Mouse (Mus musculus) gastrocnemius, postnatal 25 days (tissue): ENCODE data around the gene Pcdh15. TPM values are rescaled to one million over a fixed set of nuclear protein-coding genes. Genes with fewer than 3 reads are reported as not detected.

Experiments
- DNase-seq: peaks from one replicate; pipeline ENCODE4 v3.0.0; 2022
- total RNA-seq, 2 experiments: library from RNA; stranded (reverse); gene quantifications; 1 replicate in 1 of 2; 2 replicates in 1 of 2; pipeline ENCODE4 v1.2.3; 2021

Pcdh15 gene
- total RNA-seq, 2 experiments from 2014 or later, result 0.08 to 0.26 TPM

GRCm38 (mm10) chr10:74579924-74580323 lies 1480.8 kb downstream of the Pcdh15 start:
- no peak for DNase-seq

- no peak for DNase-seq
Observed at GRCm38 (mm10) chr10:74591799-74592198, 1492.7 kb downstream of the Pcdh15 start.

GRCm38 (mm10) chr10:74607683-74608082 lies 1508.5 kb downstream of the Pcdh15 start:
- DNase-seq, result no peak

- DNase-seq, result no peak
Observed at GRCm38 (mm10) chr10:74621837-74622236, 1522.7 kb downstream of the Pcdh15 start.

- no peak for DNase-seq
Observed at GRCm38 (mm10) chr10:74625715-74626114, 1526.6 kb downstream of the Pcdh15 start.

GRCm38 (mm10) chr10:74626596-74626995 lies 1527.5 kb downstream of the Pcdh15 start:
- DNase-seq, result no peak

GRCm38 (mm10) chr10:74631314-74631713 lies 1532.2 kb downstream of the Pcdh15 start:
- DNase-seq, result no peak

- no peak for DNase-seq
Observed at GRCm38 (mm10) chr10:74637040-74637439, 1537.9 kb downstream of the Pcdh15 start.

GRCm38 (mm10) chr10:74642125-74642524 lies 1543.0 kb downstream of the Pcdh15 start:
- no peak for DNase-seq

- DNase-seq, result no peak
Observed at GRCm38 (mm10) chr10:74663171-74663570, 1564.0 kb downstream of the Pcdh15 start.

- peak; percentile 15 for DNase-seq
Observed at GRCm38 (mm10) chr10:74680016-74680491, 1580.9 kb downstream of the Pcdh15 start.

GRCm38 (mm10) chr10:74680559-74680958 lies 1581.4 kb downstream of the Pcdh15 start:
- DNase-seq, result no peak
